Mouse (Mus musculus) CH12.LX (cell line): Measurements from ENCODE around the gene Hbp1. TPM values are rescaled to one million over a fixed set of nuclear protein-coding genes. Genes with fewer than 3 reads are reported as not detected.

Source experiments
- DNase-seq: peaks from one replicate; pipeline ENCODE4 v3.0.0-alpha.2; 2013; ENCODE audit errors: extremely low read depth
- H3K27ac ChIP-seq: 2 replicates; pipeline ENCODE4 v1.5.1; 2012; ENCODE audit warnings: low read depth, mild to moderate bottlenecking, control low read depth, moderate library complexity; ENCODE audit not compliant: insufficient read depth
- H3K27me3 ChIP-seq: replicated peaks from 2 replicates; pipeline ENCODE3; 2012; ENCODE audit warnings: inconsistent platforms
- H3K36me3 ChIP-seq, 2 experiments: replicated peaks in 1 of 2; 2 replicates each; pipeline versions ENCODE3 to v1.6.1; 2012; ENCODE audit warnings: inconsistent platforms in 1 of 2, low read length in 1 of 2, mild to moderate bottlenecking in 1 of 2, mixed read lengths in 1 of 2, moderate library complexity in 1 of 2; ENCODE audit not compliant: control insufficient read depth in 1 of 2, insufficient read depth in 1 of 2
- H3K4me1 ChIP-seq, 2 experiments: 2 replicates each; pipeline ENCODE4 v1.6.1; 2012; ENCODE audit warnings: inconsistent platforms in 1 of 2, moderate library complexity in 1 of 2; ENCODE audit not compliant: insufficient read depth in 2 of 2, control insufficient read depth in 1 of 2
- H3K4me2 ChIP-seq: 2 replicates; pipeline ENCODE4 v1.6.1; 2012; ENCODE audit warnings: low read depth, mild to moderate bottlenecking, control low read depth; ENCODE audit not compliant: poor library complexity, insufficient read depth, severe bottlenecking
- H3K4me3 ChIP-seq, 3 experiments: fragments of 150-350 bp in 1 of 3; sonication (generic) in 1 of 3; replicated peaks in 1 of 3; 2 replicates each; pipeline versions ENCODE3 to v1.5.1; 2011 to 2012; ENCODE audit warnings: low read depth in 2 of 3, low read length in 2 of 3, mild to moderate bottlenecking in 2 of 3, moderate library complexity in 2 of 3, control low read depth in 1 of 3, improper control_type of control experiment in 1 of 3, inconsistent platforms in 1 of 3, mixed read lengths in 1 of 3; ENCODE audit not compliant: poor library complexity in 1 of 3
- H3K79me2 ChIP-seq: replicated peaks from 2 replicates; pipeline ENCODE4 v1.6.1; 2012; ENCODE audit warnings: mild to moderate bottlenecking, moderate library complexity; ENCODE audit not compliant: control insufficient read depth, poor library complexity, insufficient read depth, severe bottlenecking; ENCODE audit errors: extremely low read depth
- H3K9ac ChIP-seq: 2 replicates; pipeline ENCODE4 v1.6.1; 2012; ENCODE audit warnings: low read depth, mild to moderate bottlenecking, control low read depth, moderate library complexity; ENCODE audit not compliant: insufficient read depth
- H3K9me3 ChIP-seq: replicated peaks from 2 replicates; pipeline ENCODE3; 2012; ENCODE audit warnings: low read length, inconsistent platforms, mixed read lengths
- BHLHE40 ChIP-seq: IDR thresholded peaks from 2 replicates; pipeline ENCODE4 v1.6.1; 2011; ENCODE audit warnings: mild to moderate bottlenecking, low read depth, low read length, improper control_type of control experiment
- CHD1 ChIP-seq: IDR thresholded peaks from 2 replicates; pipeline ENCODE4 v1.6.1; 2012; ENCODE audit warnings: low read depth, low read length, improper control_type of control experiment, inconsistent platforms
- CHD2 ChIP-seq: IDR thresholded peaks from 2 replicates; pipeline ENCODE4 v1.6.1; 2011; ENCODE audit warnings: low read length, improper control_type of control experiment
- CTCF ChIP-seq, 2 experiments: IDR thresholded peaks in 1 of 2; conservative IDR thresholded peaks in 1 of 2; 2 replicates each; pipeline ENCODE4 v1.5.1; 2011 to 2012; ENCODE audit warnings: low read depth in 2 of 2, low read length in 2 of 2, improper control_type of control experiment in 1 of 2, inconsistent platforms in 1 of 2, mild to moderate bottlenecking in 1 of 2, moderate library complexity in 1 of 2
- ELF1 ChIP-seq: IDR thresholded peaks from 2 replicates; pipeline ENCODE4 v1.6.1; 2014; ENCODE audit warnings: low read depth, mild to moderate bottlenecking, inconsistent platforms, low read length, improper control_type of control experiment
- EP300 ChIP-seq: IDR thresholded peaks from 2 replicates; pipeline ENCODE4 v1.6.1; 2011; ENCODE audit warnings: low read length, improper control_type of control experiment
- GABPA ChIP-seq: IDR thresholded peaks from 2 replicates; pipeline ENCODE4 v1.6.1; 2012; ENCODE audit warnings: low read depth, low read length, improper control_type of control experiment, inconsistent platforms; ENCODE audit not compliant: insufficient replicate concordance
- HCFC1 ChIP-seq: IDR thresholded peaks from 2 replicates; pipeline ENCODE4 v1.6.1; 2012; ENCODE audit warnings: low read depth, mild to moderate bottlenecking, inconsistent platforms, low read length, improper control_type of control experiment
- IRF4 ChIP-seq: IDR thresholded peaks from 2 replicates; pipeline ENCODE4 v1.6.1; 2014; ENCODE audit warnings: low read depth, mild to moderate bottlenecking, inconsistent platforms, low read length, improper control_type of control experiment
- JUN ChIP-seq: IDR thresholded peaks from 2 replicates; pipeline ENCODE4 v1.6.1; 2011; ENCODE audit warnings: low read depth, mild to moderate bottlenecking, low read length, improper control_type of control experiment, moderate library complexity; ENCODE audit not compliant: insufficient read depth
- JUND ChIP-seq: conservative IDR thresholded peaks from 2 replicates; pipeline ENCODE4 v1.6.1; 2011; ENCODE audit warnings: low read depth, low read length, improper control_type of control experiment
- KAT2A ChIP-seq: IDR thresholded peaks from 2 replicates; pipeline ENCODE4 v1.6.1; 2012; ENCODE audit warnings: low read length, improper control_type of control experiment, inconsistent platforms; ENCODE audit not compliant: insufficient replicate concordance
- MYC ChIP-seq: IDR thresholded peaks from 2 replicates; pipeline ENCODE4 v1.6.1; 2011; ENCODE audit warnings: low read depth, mild to moderate bottlenecking, improper control_type of control experiment, low read length
- NRF1 ChIP-seq: IDR thresholded peaks from 2 replicates; pipeline ENCODE4 v1.6.1; 2014; ENCODE audit warnings: low read depth, mild to moderate bottlenecking, inconsistent platforms, low read length, improper control_type of control experiment, moderate library complexity
- POLR2A ChIP-seq: IDR thresholded peaks from 2 replicates; pipeline ENCODE4 v1.6.1; 2011; ENCODE audit warnings: low read depth, mild to moderate bottlenecking, improper control_type of control experiment, low read length
- POLR2AphosphoS2 ChIP-seq: IDR thresholded peaks from 2 replicates; pipeline ENCODE4 v1.6.1; 2011; ENCODE audit warnings: low read depth, low read length, improper control_type of control experiment
- RAD21 ChIP-seq: IDR thresholded peaks from 2 replicates; pipeline ENCODE4 v1.6.1; 2011; ENCODE audit warnings: low read depth, mild to moderate bottlenecking, low read length, improper control_type of control experiment, moderate library complexity
- RCOR1 ChIP-seq: conservative IDR thresholded peaks from 2 replicates; pipeline ENCODE4 v1.6.1; 2012; ENCODE audit warnings: low read depth, mild to moderate bottlenecking, inconsistent platforms, low read length, improper control_type of control experiment
- SIN3A ChIP-seq: IDR thresholded peaks from 2 replicates; pipeline ENCODE4 v1.6.1; 2012; ENCODE audit warnings: low read length, improper control_type of control experiment, inconsistent platforms
- TBP ChIP-seq: conservative IDR thresholded peaks from 2 replicates; pipeline ENCODE4 v1.6.1; 2011; ENCODE audit warnings: low read depth, low read length, improper control_type of control experiment
- UBTF ChIP-seq: IDR thresholded peaks from 2 replicates; pipeline ENCODE4 v1.6.1; 2012; ENCODE audit warnings: low read depth, mild to moderate bottlenecking, inconsistent platforms, low read length, improper control_type of control experiment, moderate library complexity
- ZKSCAN1 ChIP-seq: IDR thresholded peaks from 2 replicates; pipeline ENCODE4 v1.6.1; 2012; ENCODE audit warnings: low read depth, inconsistent platforms, low read length, improper control_type of control experiment, borderline replicate concordance
- ZNF384 ChIP-seq: IDR thresholded peaks from 2 replicates; pipeline ENCODE4 v1.6.1; 2012; ENCODE audit warnings: low read depth, low read length, improper control_type of control experiment, inconsistent platforms
- dilution Hi-C: fragments of 300-500 bp; cut with MboI; formaldehyde crosslinking; loops from 2 replicates; pipeline ENCODE4 v1.14.3; 2020; ENCODE audit warnings: low sequenced_read_pairs; ENCODE audit not compliant: extremely low pct_unique_long_range_greater_than_20kb, extremely low pct_ligation_motif_present
- in situ Hi-C: fragments of 300-500 bp; cut with MboI; formaldehyde crosslinking; loops from 3 replicates; pipeline ENCODE4 v1.14.3; 2019; ENCODE audit warnings: low sequenced_read_pairs, low pct_ligation_motif_present, low pct_unique_long_range_greater_than_20kb, mixed read lengths
- polyA plus RNA-seq: library from polyadenylated mRNA; unstranded; fragments of >175 nt; gene quantifications from 2 replicates; pipeline ENCODE4 v1.2.1, GENCODE M21; 2012; ENCODE audit warnings: low read depth; ENCODE audit not compliant: insufficient read length
- total RNA-seq, 2 experiments: library from RNA; depleted of rRNA; stranded (reverse); fragments of 300-350 nt in 1 of 2; fragments of >200 nt in 1 of 2; gene quantifications; 2 replicates each; pipeline ENCODE4 v1.2.3; 2012 to 2014

Hbp1 gene
- total and polyA plus RNA-seq, 3 experiments = 16.0 to 24.4 (median 17.0) TPM

- Histone ChIP-seq H3K36me3 (no peaks in the 10 kb centered on the region), H3K27ac (no peak overlapping the region), H3K4me2 (no peak overlapping the region), H3K79me2 (no peaks in the 10 kb centered on the region), H3K27me3 (no peaks in the 10 kb centered on the region), H3K4me3 (no peak overlapping the region), H3K9me3 (no peaks in the 10 kb centered on the region), H3K4me1 (no peaks in the 10 kb centered on the region), H3K9ac (no peak overlapping the region)
- in situ Hi-C loops = no loop called here
- no peak for TF ChIP-seq HCFC1
- no peak for TF ChIP-seq EP300
- TF ChIP-seq POLR2AphosphoS2 = no peak
- no peak for TF ChIP-seq CHD1
- TF ChIP-seq RCOR1 = no peak
- TF ChIP-seq ZNF384 = no peak
- no peak for TF ChIP-seq CTCF (conservative IDR thresholded peaks at IDR 0.05 in 1 of 2, IDR thresholded peaks at IDR 0.05 in 1 of 2; ENCODE audit: low read depth in 2 of 2, low read length in 2 of 2)
- no peak for TF ChIP-seq BHLHE40
- no peak for TF ChIP-seq JUN
- no peak for TF ChIP-seq POLR2A
- no peak for TF ChIP-seq UBTF
- TF ChIP-seq SIN3A = no peak
- no peak for TF ChIP-seq KAT2A
- TF ChIP-seq MYC = no peak
- TF ChIP-seq RAD21 = no peak
- TF ChIP-seq ELF1 = no peak
- TF ChIP-seq JUND = no peak
- dilution Hi-C loops = no loop called here
- DNase-seq = no peak
These were observed 15.3 kb upstream of the Hbp1 start for GRCm38 (mm10) chr12:31965517-31966212.

- H3K9me3 ChIP-seq = no peaks in the 10 kb centered on the region
- in situ Hi-C loops (no loop called here), dilution Hi-C loops (no loop called here)
- H3K4me2 ChIP-seq = no peak overlapping the region
- no peaks in the 10 kb centered on the region for H3K4me1 ChIP-seq
- no peaks in the 10 kb centered on the region for H3K79me2 ChIP-seq
- no peaks in the 10 kb centered on the region for H3K36me3 ChIP-seq
- no peaks in the 10 kb centered on the region for H3K27me3 ChIP-seq
- DNase-seq = no peak
- TF ChIP-seq GABPA (no peak), IRF4 (no peak), NRF1 (no peak), TBP (no peak), BHLHE40 (no peak), SIN3A (no peak), ZKSCAN1 (no peak), MYC (no peak), CHD2 (no peak), HCFC1 (no peak), POLR2AphosphoS2 (no peak)
- no peak overlapping the region for H3K27ac ChIP-seq
- H3K4me3 ChIP-seq = no peak overlapping the region
- no peak overlapping the region for H3K9ac ChIP-seq
These were observed 13.7 kb upstream of the Hbp1 start for GRCm38 (mm10) chr12:31964074-31964473.
